Mouse (Mus musculus): Measurements from ENCODE around the gene Esrp2.

Gene Esrp2

GRCm38 (mm10) chr8:106136156-106137130 lies at the start of gene Esrp2:
Gene Esrp2, minus strand, starts transcription at chr8:106136974.
- DNase-seq (ENCODE audit: low spot score in 2 of 2) = no peak

GRCm38 (mm10) chr8:106186394-106186793 lies 49.6 kb upstream of the Esrp2 start:
- no peak for DNase-seq (ENCODE audit: low spot score in 2 of 2)

DNA sequence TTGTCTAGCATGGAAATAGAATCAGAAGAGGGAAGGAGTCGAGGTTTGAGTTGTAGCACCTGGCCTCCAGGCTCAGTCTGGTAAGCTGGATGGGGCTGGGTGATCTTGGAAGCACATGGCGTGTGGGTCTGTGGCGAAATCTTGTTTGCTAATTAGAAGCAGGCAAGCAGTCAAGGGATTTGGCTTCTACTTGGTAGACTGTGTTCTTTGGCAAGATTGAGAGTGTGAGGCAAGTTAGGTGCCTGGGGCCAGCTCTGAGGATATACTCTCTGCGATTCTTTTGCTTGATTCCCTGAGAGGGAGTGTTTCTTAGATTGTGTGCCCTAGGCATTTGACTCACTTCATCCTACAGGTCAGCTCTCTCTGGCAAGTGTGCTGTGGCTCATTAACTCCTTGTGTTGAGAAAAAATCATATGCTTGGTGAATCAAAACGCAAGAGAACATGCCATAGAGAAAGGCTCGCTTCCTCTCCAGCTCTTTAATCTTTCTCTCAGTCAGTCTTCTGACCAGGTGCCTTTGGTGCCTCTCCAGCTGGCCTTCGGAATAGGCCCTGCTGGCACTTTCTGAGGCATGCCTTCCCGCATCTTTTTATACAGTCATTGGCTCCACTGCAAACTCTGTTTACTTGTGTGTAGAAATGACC lies 49.0 kb upstream of the Esrp2 start:
- DNase-seq (ENCODE audit: low spot score in 2 of 2) = no peak

GRCm38 (mm10) chr8:106178428-106178827 lies 41.7 kb upstream of the Esrp2 start:
- no peak for DNase-seq (ENCODE audit: low spot score in 2 of 2)

- DNase-seq (ENCODE audit: low spot score in 2 of 2) = no peak
Observed at GRCm38 (mm10) chr8:106177594-106177993, 40.8 kb upstream of the Esrp2 start.

DNA sequence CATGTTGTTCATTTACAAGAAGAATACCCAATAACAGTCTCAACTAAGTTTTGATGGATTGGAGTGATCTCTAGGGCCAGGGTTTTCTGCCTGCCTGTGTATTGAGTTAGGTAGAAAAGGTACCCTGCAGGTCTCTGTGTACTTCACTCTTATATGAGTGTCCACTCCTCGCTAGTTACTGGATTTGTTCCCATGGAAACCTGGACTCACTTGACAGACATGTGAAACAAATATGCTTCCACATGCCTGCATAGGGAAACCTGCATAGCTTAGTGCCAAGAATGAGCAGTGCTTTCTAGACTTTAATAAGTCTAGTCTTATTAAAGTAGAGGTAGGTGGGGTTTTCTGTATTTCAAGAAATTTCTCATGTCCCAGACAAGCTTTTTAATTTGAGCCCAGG lies 40.1 kb upstream of the Esrp2 start:
- no peak for DNase-seq (ENCODE audit: low spot score in 2 of 2)

DNA sequence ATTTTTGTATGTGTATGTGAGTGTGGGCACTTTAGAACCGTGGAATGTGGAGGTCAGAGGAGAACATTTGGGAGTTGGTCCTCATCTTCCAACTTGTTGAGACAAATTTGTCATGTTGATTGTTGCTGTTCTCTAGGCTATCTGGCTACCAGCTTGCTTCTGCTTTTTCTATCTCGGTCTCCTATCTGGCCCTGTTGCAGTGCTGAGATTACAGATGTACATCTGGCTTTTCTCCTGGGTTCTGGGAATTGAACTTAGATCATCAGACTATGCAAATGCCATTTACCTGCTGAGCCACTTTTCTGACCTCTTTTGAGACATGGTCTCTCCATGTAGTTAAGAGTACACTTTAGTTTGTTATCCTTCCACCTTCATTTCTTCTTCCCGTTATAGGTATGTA lies 36.8 kb upstream of the Esrp2 start:
- no peak for DNase-seq (ENCODE audit: low spot score in 2 of 2)

DNA sequence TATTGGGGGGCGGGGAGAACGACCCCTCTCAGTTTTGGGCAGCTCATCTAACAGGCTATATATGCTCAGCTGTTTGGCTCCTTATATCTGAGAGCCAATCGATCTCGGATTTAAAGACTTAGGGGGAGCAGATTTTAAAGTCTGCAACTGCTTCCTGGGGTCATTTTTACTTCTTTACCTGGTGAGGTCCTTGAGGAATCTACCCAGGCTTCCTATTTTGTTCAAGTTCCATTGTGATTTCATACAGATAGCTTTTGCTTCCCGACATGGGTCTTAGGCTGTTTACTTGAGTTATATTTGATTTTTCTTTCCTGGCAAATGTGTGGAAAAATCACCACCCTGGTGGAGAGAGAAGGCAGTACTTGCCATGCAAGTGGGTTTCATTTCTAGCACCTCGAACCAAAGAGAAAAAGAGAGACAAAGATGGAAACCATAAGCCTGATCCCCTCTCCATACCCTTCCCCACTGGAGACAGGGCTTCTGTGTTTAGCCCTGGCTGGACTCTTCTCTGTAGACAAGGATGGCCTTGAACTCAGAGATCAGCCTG lies 33.2 kb upstream of the Esrp2 start:
- DNase-seq (ENCODE audit: low spot score in 2 of 2) = no peak

GRCm38 (mm10) chr8:106169017-106169933 lies 32.5 kb upstream of the Esrp2 start:
- peak in 1 of 2 experiments; percentile 85 for DNase-seq (ENCODE audit: low spot score in 2 of 2)

DNA sequence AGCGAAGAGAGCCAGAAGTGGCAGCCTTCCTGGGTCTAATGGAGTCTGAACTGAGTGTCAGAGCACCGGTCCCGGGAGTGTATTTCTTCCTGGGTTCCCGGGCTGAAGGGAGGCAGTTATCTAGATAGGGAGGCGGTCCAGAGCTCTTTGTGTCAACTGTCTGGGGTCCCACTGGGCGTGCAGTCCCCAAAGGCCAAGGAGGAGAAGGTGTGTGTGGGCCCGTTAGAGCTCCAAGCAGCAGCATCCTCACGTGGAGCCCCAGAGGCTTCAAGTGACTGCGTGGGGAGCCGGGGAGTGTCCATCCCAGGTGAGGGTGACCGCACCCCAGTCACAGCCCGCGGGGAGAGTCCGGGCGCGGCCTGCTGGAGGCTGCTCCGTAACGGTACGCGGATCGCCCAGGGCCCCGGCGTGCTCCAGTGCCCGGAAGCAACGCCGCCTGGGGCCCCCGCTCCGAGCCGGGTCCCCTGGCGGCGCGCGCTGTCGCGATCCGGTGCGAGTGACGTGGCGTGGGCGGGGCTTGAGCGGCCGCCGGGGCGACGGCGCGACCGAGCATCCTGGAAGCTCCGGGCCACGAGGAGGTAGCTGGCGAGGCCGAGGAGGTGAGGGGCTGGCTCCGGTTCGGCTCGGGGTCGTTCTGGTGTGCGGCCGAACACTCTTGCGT lies 31.7 kb upstream of the Esrp2 start, which contains the start of gene Slc7a6:
Gene Slc7a6, plus strand, starts transcription at position 502 of the 661 bp plus-strand sequence.
- peak; percentile 91 to 92 for DNase-seq (ENCODE audit: low spot score in 2 of 2)

- DNase-seq (ENCODE audit: low spot score in 2 of 2) = peak; percentile 71 to 78
Observed at GRCm38 (mm10) chr8:106165460-106165859, 28.7 kb upstream of the Esrp2 start.

GRCm38 (mm10) chr8:106163251-106163650 lies 26.5 kb upstream of the Esrp2 start:
- DNase-seq (ENCODE audit: low spot score in 2 of 2) = no peak

DNA sequence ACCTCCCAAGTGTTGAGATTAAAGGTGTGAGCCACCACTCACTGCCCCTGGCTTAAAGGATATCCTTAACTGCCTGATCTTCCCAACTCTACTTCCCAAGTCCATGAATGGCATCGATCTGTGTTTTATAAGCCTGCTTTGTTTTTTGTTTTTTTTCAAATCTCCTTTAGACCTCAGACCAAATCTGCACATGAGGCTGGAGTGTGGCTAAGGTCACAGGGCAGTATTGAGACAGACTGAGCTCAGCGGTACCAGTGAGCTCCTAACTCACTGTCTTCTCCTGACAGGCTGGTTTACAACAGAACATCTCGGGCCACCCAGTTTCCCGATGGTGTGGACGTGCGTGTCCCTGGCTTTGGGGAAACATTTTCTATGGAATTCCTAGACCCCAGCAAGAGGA lies 23.1 kb upstream of the Esrp2 start:
- DNase-seq (ENCODE audit: low spot score in 2 of 2) = no peak

- DNase-seq (ENCODE audit: low spot score in 2 of 2) = no peak
Observed at GRCm38 (mm10) chr8:106158381-106158780, 21.6 kb upstream of the Esrp2 start.

- DNase-seq (ENCODE audit: low spot score in 2 of 2) = no peak
Observed at GRCm38 (mm10) chr8:106157419-106157818, 20.6 kb upstream of the Esrp2 start.

DNA sequence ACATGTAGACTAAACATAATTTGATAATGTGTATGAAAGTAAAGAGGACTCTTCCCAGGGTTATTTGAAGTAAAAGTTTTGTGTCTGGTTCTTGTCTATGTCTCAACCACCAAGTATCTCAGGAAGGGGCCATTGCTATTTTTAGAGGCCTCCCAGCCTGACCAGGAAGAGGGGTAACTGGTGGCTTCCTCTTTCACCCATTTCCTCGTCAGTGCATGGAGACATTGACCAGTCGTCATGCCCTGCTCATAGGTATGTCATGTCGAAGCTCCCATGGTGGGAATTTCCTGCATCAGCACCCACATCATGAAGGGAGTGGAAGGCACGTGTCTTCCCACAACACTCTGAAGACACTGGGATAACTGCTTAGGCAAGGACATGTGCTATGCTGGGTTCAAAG lies 16.1 kb upstream of the Esrp2 start:
- DNase-seq (ENCODE audit: low spot score in 2 of 2) = peak in 1 of 2 experiments; percentile 27

GRCm38 (mm10) chr8:106151041-106151440 lies 14.3 kb upstream of the Esrp2 start:
- no peak for DNase-seq (ENCODE audit: low spot score in 2 of 2)

DNA sequence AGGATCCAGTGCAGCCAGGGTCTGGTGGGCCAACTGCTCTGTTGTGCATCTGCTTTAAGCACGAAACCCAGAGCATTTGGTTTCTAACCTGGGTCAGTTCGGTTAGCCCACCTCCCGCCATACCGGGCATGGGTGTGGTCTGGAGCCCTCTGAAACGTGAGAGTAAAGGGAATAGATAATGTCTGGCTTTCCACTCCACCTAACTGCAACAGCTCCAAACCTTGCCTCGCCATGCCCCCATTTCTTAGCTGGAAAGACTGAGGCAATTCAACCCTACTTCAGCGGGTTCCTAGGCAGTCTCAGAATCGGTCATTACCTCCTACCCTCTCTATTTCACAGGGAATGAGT lies 13.9 kb upstream of the Esrp2 start:
- DNase-seq (ENCODE audit: low spot score in 2 of 2) = peak in 1 of 2 experiments; percentile 15

GRCm38 (mm10) chr8:106149801-106150652 lies 13.3 kb upstream of the Esrp2 start, which contains the start of gene Pla2g15:
Gene Pla2g15, plus strand, starts transcription at chr8:106150399.
- DNase-seq (ENCODE audit: low spot score in 2 of 2) = peak; percentile 97

DNA sequence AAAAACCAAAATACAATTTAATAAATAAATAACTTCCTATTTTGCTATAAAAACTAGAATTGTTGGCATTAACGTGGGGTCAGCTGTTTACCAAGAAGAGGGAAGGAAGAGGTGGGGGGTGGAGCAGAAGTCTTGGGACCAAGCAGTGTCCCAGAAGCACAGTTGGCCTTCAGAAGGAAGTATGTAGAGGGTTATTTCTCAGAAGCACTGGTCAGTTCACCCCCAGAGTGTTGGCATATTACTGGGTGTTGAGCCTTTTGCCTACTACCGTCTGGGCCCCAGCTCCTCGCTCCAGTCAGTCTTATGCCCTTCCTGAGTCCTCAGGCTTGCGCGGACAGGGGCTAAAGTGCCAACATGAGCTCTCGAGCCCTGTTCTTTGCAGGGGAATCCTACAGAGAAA lies 12.3 kb upstream of the Esrp2 start:
- DNase-seq (ENCODE audit: low spot score in 2 of 2) = no peak

All from right cerebral cortex, postnatal 10 days (tissue).